Mouse (Mus musculus): Measurements from ENCODE around the gene Dus3l. TPM values are rescaled to one million over a fixed set of nuclear protein-coding genes. Genes with fewer than 3 reads are reported as not detected.
A peak's percentile ranks its signal among the peaks of the same experiment; 100 is the strongest.

The Dus3l gene
- total and polyA plus RNA-seq, 3 experiments, result 38.9 to 70.5 TPM; not detected in 1

DNA sequence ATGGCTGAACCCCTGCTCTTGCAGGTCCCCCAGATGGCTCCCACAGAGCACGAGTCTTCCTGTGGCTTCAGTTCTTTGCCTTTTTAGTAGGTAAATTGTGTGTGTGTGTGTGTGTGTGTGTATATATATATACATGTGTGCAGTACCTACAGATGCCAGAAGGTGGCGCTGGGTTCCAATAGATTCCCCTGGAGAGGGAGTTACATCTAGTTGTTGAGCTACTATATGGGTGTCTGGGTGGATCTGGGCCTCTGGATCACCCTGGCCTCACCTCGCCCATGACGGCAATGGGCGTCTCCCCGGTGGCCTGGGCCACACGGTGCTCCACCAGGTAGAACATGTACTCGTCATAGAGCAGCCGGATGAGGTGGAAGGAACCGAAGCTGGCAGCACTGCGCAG is 13.0 kb downstream of the Dus3l start:
- no peaks in the 10 kb centered on the region for H3K9me3 ChIP-seq (replicated peaks; ENCODE audit: insufficient read depth, low read length)
- no peaks in the 10 kb centered on the region for H3K36me3 ChIP-seq (ENCODE audit: control insufficient read depth in 1 of 2, insufficient read depth in 2 of 2, low read length in 2 of 2)
- peak; percentile 25 for DNase-seq (ENCODE audit: low read depth, low spot score)
- H3K9ac ChIP-seq (ENCODE audit: control insufficient read depth, low read depth, low read length, poor library complexity, severe bottlenecking), result no peak overlapping the region
- H3K4me3 ChIP-seq (ENCODE audit: control insufficient read depth in 1 of 2, insufficient read depth in 1 of 2, low read depth in 2 of 2, low read length in 2 of 2), result no peak overlapping the region
- no peaks in the 10 kb centered on the region for H3K4me1 ChIP-seq (ENCODE audit: control insufficient read depth in 1 of 2, insufficient read depth in 2 of 2, low read length in 2 of 2)
- TF ChIP-seq RAD21 (IDR thresholded peaks at IDR 0.05; ENCODE audit: low read depth, low read length) (peak; percentile 22), MAZ (IDR thresholded peaks at IDR 0.05; ENCODE audit: low read depth, low read length) (no peak), SMC3 (IDR thresholded peaks at IDR 0.05; ENCODE audit: low read depth, low read length) (peak; percentile 17; the same call in 1 of the 2 replicates), CHD1 (IDR thresholded peaks at IDR 0.05; ENCODE audit: low read depth, low read length) (no peak), CTCF (IDR thresholded peaks at IDR 0.05 in 2 of 3, conservative IDR thresholded peaks at IDR 0.05 in 1 of 3; ENCODE audit: control insufficient read depth in 1 of 3, insufficient read depth in 1 of 3, low read depth in 2 of 3, low read length in 3 of 3, poor library complexity in 1 of 3, severe bottlenecking in 1 of 3) (peak; percentile 20 to 51 (median 51); a peak in 5 of 6 replicates)
- no peak overlapping the region for H3K27ac ChIP-seq (ENCODE audit: control insufficient read depth, low read depth, low read length)
- no peaks in the 10 kb centered on the region for H3K79me2 ChIP-seq (ENCODE audit: control insufficient read depth, insufficient read depth, low read length, poor library complexity)
- H3K27me3 ChIP-seq (ENCODE audit: control insufficient read depth in 1 of 2, insufficient read depth in 2 of 2, low read length in 2 of 2), result no peaks in the 10 kb centered on the region

DNA sequence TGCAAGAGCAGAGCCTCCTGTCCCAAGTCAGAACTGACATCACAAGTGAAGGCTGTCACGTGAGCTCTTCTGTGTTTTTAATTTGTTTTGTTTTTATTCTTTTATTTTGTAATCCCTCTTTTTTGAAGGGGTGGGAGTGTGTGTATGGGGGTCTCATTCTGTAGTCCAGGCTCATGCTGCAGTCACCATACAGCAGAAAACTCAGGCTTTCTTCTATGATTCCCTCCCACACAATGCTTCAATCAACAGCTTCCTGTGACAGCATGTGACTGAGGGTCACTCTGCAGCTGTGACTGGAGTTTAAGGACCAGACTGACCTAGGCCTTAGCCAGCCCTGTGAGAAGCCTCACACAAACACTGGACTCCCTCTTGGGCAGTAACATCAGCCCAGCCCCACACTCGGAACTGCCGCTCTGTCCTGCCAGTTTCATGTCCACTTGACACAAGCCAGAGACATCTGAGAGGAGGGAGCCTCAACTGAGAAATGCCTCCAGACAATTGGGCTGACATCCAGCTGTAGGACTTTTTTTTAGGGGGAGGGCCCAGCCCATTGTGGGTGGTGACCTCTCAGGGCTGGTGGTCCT is 14.3 kb downstream of the Dus3l start:
- no peaks in the 10 kb centered on the region for H3K27me3 ChIP-seq (ENCODE audit: control insufficient read depth in 1 of 2, insufficient read depth in 2 of 2, low read length in 2 of 2)
- no peak overlapping the region for H3K27ac ChIP-seq (ENCODE audit: control insufficient read depth, low read depth, low read length)
- no peaks in the 10 kb centered on the region for H3K4me1 ChIP-seq (ENCODE audit: control insufficient read depth in 1 of 2, insufficient read depth in 2 of 2, low read length in 2 of 2)
- TF ChIP-seq KAT2A (conservative IDR thresholded peaks at IDR 0.05; ENCODE audit: low read depth, low read length) (no peak), CHD1 (IDR thresholded peaks at IDR 0.05; ENCODE audit: low read depth, low read length) (no peak), SIN3A (IDR thresholded peaks at IDR 0.05; ENCODE audit: low read length) (no peak), TBP (IDR thresholded peaks at IDR 0.05; ENCODE audit: low read depth, low read length) (no peak), CHD2 (IDR thresholded peaks at IDR 0.05; ENCODE audit: low read length) (no peak), ELF1 (IDR thresholded peaks at IDR 0.05; ENCODE audit: low read depth, low read length) (no peak), E2F4 (IDR thresholded peaks at IDR 0.05; ENCODE audit: borderline replicate concordance, low read depth, low read length) (no peak), UBTF (IDR thresholded peaks at IDR 0.05; ENCODE audit: borderline replicate concordance, insufficient read depth, low read depth, low read length) (no peak), RCOR1 (IDR thresholded peaks at IDR 0.05; ENCODE audit: low read depth, low read length) (no peak), USF1 (IDR thresholded peaks at IDR 0.05; ENCODE audit: low read depth, low read length) (no peak), MYB (IDR thresholded peaks at IDR 0.05; ENCODE audit: low read depth, low read length) (no peak), JUND (IDR thresholded peaks at IDR 0.05; ENCODE audit: low read depth, low read length) (no peak), MEF2A (IDR thresholded peaks at IDR 0.05; ENCODE audit: extremely low read depth, insufficient replicate concordance, low read depth, low read length, poor library complexity, severe bottlenecking) (no peak), GABPA (IDR thresholded peaks at IDR 0.05; ENCODE audit: low read depth, low read length) (no peak), ETS1 (IDR thresholded peaks at IDR 0.05; ENCODE audit: low read depth, low read length) (no peak), GATA1 (IDR thresholded peaks at IDR 0.05; ENCODE audit: low read depth, low read length) (no peak), USF2 (IDR thresholded peaks at IDR 0.05; ENCODE audit: borderline replicate concordance in 1 of 2, insufficient read depth in 1 of 2, low read depth in 1 of 2, low read length in 2 of 2) (no peak)
- no peak overlapping the region for H3K4me3 ChIP-seq (ENCODE audit: control insufficient read depth in 1 of 2, insufficient read depth in 1 of 2, low read depth in 2 of 2, low read length in 2 of 2)
- no peaks in the 10 kb centered on the region for H3K9me3 ChIP-seq (replicated peaks; ENCODE audit: insufficient read depth, low read length)
- no peak overlapping the region for H3K9ac ChIP-seq (ENCODE audit: control insufficient read depth, low read depth, low read length, poor library complexity, severe bottlenecking)
- no peaks in the 10 kb centered on the region for H3K36me3 ChIP-seq (ENCODE audit: control insufficient read depth in 1 of 2, insufficient read depth in 2 of 2, low read length in 2 of 2)
- no peak for DNase-seq (ENCODE audit: low read depth, low spot score)
- H3K79me2 ChIP-seq (ENCODE audit: control insufficient read depth, insufficient read depth, low read length, poor library complexity), result no peaks in the 10 kb centered on the region

Data from MEL (cell line).